Mouse (Mus musculus): ENCODE measurements around the gene Fkbp6.

The Fkbp6 gene

GRCm38 (mm10) chr5:135274663-135275396 lies 75.0 kb downstream of the Fkbp6 start:
- no peak for DNase-seq (ENCODE audit: low spot score in 2 of 2)

- peak; percentile 48 to 80 for DNase-seq (ENCODE audit: low spot score in 2 of 2)
Observed at GRCm38 (mm10) chr5:135271563-135272165, 78.2 kb downstream of the Fkbp6 start.

DNA sequence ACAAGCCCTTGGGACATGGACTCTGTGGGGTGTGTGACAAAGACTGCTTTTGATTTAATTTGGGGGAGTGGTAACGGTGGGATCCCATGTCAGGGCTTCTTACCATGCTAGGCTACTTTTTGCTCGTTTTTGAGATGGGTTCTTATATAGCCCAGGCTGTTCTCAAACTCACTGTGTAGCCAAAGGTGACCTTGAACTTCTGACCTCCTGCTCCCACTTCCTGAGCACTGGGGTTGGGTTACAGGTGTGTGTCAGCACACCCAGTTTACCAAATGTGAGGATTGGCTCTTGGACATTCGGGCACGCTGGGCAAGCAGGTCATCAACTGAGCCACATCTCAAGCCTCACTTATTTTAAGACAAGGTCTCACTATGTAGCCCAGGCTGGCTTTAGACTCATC lies 79.5 kb downstream of the Fkbp6 start:
- DNase-seq (ENCODE audit: low spot score in 2 of 2): no peak

- DNase-seq (ENCODE audit: low spot score in 2 of 2): no peak
Observed at GRCm38 (mm10) chr5:135269451-135269850, 80.4 kb downstream of the Fkbp6 start.

GRCm38 (mm10) chr5:135264548-135264947 lies 85.3 kb downstream of the Fkbp6 start:
- no peak for DNase-seq (ENCODE audit: low spot score in 2 of 2)

- DNase-seq (ENCODE audit: low spot score in 2 of 2): no peak
Observed at GRCm38 (mm10) chr5:135263866-135264503, 85.9 kb downstream of the Fkbp6 start.

- DNase-seq (ENCODE audit: low spot score in 2 of 2): no peak
Observed at GRCm38 (mm10) chr5:135258280-135259150, 91.3 kb downstream of the Fkbp6 start.

DNA sequence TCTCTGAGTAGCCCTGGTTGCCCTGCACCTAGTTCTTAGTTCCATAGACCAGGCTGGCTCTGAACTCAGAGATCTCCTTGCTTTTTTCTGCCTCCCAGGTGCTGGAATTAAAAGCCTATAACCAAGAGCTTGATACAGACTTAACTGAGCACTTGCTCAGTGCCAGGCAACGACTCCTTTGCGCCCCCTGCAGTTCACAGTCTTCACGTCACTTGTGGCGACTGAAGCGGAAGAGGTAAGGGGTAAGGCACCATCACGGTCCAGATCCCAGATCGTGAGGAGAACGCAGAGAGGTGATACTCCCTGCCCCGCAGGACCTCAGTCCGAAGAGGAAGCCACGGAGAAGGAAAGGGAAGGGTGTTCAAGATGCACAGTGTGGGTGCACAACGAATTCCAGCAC lies 92.3 kb downstream of the Fkbp6 start:
- no peak for DNase-seq (ENCODE audit: low spot score in 2 of 2)

- DNase-seq (ENCODE audit: low spot score in 2 of 2): no peak
Observed at GRCm38 (mm10) chr5:135256166-135256565, 93.7 kb downstream of the Fkbp6 start.

DNA sequence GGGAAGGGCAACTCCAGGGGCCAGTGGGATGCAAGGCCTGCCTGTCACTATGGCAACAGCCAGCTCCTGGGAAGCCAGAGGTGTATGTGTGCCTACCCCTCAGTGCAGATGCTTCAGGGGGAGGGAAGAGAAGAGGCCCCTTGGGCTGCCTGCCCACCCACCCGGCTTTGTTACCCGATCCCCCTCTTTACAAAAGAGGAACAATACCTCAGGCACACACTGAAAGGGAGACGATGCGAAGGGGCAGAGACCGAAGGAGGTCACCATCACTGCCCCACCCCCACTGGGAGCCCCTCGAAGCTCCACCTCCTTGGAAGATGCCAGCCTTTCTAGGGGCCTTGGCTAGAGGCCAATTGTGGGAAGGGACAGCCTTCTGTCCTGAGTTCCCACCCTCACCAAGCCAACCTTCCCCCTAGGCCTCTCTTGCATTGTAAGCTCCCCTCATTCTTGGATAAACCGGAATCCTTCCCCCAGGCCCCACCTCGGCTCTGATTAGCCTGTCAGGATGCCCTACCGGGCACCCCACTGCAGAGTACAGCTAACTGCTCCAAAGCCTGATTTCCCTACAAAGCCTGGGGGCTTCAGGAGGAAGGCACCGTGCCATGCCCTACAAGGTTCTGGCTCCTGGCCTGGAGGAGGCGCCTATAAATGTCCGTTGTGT lies 96.0 kb downstream of the Fkbp6 start:
- DNase-seq (ENCODE audit: low spot score in 2 of 2): peak; percentile 30 to 59

GRCm38 (mm10) chr5:135251079-135251454 lies 98.8 kb downstream of the Fkbp6 start, which contains the start of gene Fzd9:
Gene Fzd9, minus strand, starts transcription at chr5:135251230.
- DNase-seq (ENCODE audit: low spot score in 2 of 2): peak; percentile 68 to 88

- DNase-seq (ENCODE audit: low spot score in 2 of 2): no peak
Observed at GRCm38 (mm10) chr5:135250186-135251078, 99.4 kb downstream of the Fkbp6 start.

DNA sequence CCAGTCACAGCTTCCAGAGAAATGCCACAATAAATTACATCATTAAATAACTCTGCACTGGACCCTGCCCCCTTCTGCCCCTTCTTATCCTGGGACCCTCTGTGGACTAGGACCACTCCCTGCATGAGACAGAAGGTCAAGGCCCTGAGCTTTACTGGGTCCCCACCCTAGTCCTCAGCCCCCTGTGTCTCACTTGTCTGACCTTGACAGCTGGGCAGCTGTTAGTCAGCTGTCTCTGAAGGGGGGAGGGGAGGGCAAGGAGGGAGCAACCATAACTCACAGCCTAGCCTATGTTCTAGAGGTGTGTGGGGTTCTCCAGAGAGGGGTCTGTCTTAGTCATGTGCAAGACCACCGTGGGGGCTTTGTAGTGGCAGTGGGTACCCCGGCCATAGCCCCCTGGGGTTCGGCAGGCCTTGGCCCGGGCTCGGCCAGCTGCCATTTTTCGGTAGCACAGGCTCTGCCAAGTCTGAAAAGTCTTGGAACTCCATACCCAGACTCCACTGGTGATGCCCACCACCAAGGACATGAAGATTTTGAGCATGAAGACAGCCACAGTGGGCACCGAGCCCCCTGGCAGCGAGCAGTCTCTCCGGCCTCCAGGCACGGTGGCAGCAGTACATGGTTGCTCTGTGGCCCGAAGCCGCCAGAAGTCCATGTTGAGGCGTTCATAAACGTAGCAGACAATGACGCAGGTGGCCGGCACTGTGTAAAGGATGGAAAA lies 100.7 kb downstream of the Fkbp6 start:
- peak in 1 of 2 experiments; percentile 32 for DNase-seq (ENCODE audit: low spot score in 2 of 2)

DNA sequence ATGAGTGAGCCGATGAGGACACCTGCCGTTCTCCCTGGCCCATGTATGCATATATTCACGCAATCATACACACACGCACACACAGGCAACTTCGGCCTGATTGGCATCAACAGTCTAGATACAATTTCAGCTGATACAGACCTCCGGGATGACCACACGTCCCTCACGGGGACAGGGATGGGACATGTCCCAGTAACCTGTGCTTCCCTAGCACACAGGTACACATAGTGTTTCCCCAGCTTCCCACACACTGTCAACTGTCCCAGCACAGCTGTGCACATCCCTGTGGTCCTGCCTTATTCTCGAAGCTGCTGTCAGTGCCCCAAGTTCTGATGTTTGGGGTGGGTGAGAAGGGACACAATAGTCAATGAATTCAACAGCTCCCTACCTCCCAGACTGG lies 102.5 kb downstream of the Fkbp6 start:
- no peak for DNase-seq (ENCODE audit: low spot score in 2 of 2)

DNA sequence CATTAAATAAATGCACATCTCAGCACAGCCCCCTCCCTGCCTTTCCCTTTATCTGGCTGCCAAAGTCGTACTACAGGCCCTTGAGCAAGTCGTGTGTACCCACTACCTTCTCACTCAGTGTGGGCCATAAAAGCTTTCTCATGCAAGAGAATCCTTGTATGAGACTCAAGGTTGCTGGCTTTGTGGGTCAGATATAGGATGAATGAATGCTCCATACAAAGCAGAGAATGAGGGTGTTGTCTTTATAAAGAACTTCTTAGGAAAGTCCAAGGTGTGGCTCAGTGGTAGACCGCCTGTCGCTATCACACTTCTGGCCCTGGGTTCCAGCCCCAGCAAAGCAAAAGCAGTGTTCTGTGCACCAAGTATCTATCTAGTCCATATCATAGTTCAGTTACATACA lies 103.3 kb downstream of the Fkbp6 start:
- no peak for DNase-seq (ENCODE audit: low spot score in 2 of 2)

GRCm38 (mm10) chr5:135243166-135243565 lies 106.7 kb downstream of the Fkbp6 start:
- no peak for DNase-seq (ENCODE audit: low spot score in 2 of 2)

GRCm38 (mm10) chr5:135242608-135243007 lies 107.2 kb downstream of the Fkbp6 start:
- no peak for DNase-seq (ENCODE audit: low spot score in 2 of 2)

GRCm38 (mm10) chr5:135242136-135242535 lies 107.7 kb downstream of the Fkbp6 start:
- no peak for DNase-seq (ENCODE audit: low spot score in 2 of 2)

All from cerebellum, postnatal 4 days (tissue).